Mouse (Mus musculus) liver, adult 2 months (tissue): Measurements from ENCODE around the gene Camk2d. TPM values are rescaled to one million over a fixed set of nuclear protein-coding genes. Genes with fewer than 3 reads are reported as not detected.

Experiments
- DNase-seq: peaks from one replicate; pipeline ENCODE4 v3.0.0-alpha.2; 2011; ENCODE audit warnings: low read depth, low spot score; ENCODE audit errors: extremely low read depth
- H3K27ac ChIP-seq: fragments of 200-500 bp; replicated peaks from 2 replicates; pipeline ENCODE4 v1.5.1; 2012; ENCODE audit warnings: low read depth, mild to moderate bottlenecking, control low read depth, inconsistent platforms, low read length; ENCODE audit not compliant: insufficient read depth
- H3K27me3 ChIP-seq: fragments of 200-500 bp; 2 replicates; pipeline ENCODE4 v1.6.1; 2012; ENCODE audit warnings: mild to moderate bottlenecking, moderate library complexity, low read length, inconsistent platforms; ENCODE audit not compliant: control insufficient read depth, insufficient read depth
- H3K36me3 ChIP-seq: fragments of 200-500 bp; 2 replicates; pipeline ENCODE4 v1.6.1; 2012; ENCODE audit warnings: low read length, inconsistent platforms; ENCODE audit not compliant: control insufficient read depth, insufficient read depth
- H3K4me1 ChIP-seq: fragments of 200-500 bp; 2 replicates; pipeline ENCODE4 v1.6.1; 2011; ENCODE audit warnings: low read length; ENCODE audit not compliant: control insufficient read depth, insufficient read depth
- H3K4me3 ChIP-seq: fragments of 200-500 bp; 2 replicates; pipeline ENCODE4 v1.5.1; 2011; ENCODE audit warnings: low read depth, mild to moderate bottlenecking, control low read depth, low read length, moderate library complexity; ENCODE audit not compliant: insufficient read depth
- H3K79me2 ChIP-seq: fragments of 200-500 bp; 2 replicates; pipeline ENCODE4 v1.6.1; 2012; ENCODE audit warnings: inconsistent platforms, mild to moderate bottlenecking, low read length, moderate library complexity; ENCODE audit not compliant: control insufficient read depth, insufficient read depth
- H3K9ac ChIP-seq: fragments of 200-500 bp; 2 replicates; pipeline ENCODE4 v1.6.1; 2012; ENCODE audit warnings: low read depth, mild to moderate bottlenecking, control low read depth, inconsistent platforms, low read length
- CTCF ChIP-seq: fragments of 200-500 bp; IDR thresholded peaks from 2 replicates; pipeline ENCODE4 v1.5.1; 2011; ENCODE audit warnings: low read depth, low read length, control low read depth
- POLR2A ChIP-seq: fragments of 200-500 bp; IDR thresholded peaks from 2 replicates; pipeline ENCODE4 v1.6.1; 2011; ENCODE audit warnings: low read length, control low read depth; ENCODE audit not compliant: insufficient read depth; ENCODE audit errors: extremely low read depth
- WGBS: fragments of 180-500 bp; shearing (Covaris S2); methylation state at CpG from one replicate; pipeline ENCODE4 v1.1.7; 2018; 5-methylcytosine and 5-hydroxymethylcytosine counted together
- polyA plus RNA-seq: library from polyadenylated mRNA; depleted of rRNA; stranded (reverse); fragments of >200 nt; gene quantifications from 2 replicates; pipeline ENCODE4 v1.2.3, GENCODE M21; 2012
- total RNA-seq: library from RNA; depleted of rRNA; stranded (reverse); fragments of >200 nt; gene quantifications from 2 replicates; pipeline ENCODE4 v1.2.3, GENCODE M21; 2014

Gene Camk2d
- total and polyA plus RNA-seq, 2 experiments = 5.9 to 9.4 TPM

GRCm38 (mm10) chr3:126811646-126812045, 215.5 kb downstream of the Camk2d start:
- DNase-seq = no peak
- TF ChIP-seq CTCF = no peak
- no peak for TF ChIP-seq POLR2A
- WGBS = 95% methylated on average over 3 of the region's 3 CpGs
- Histone ChIP-seq H3K79me2 (no peaks in the 10 kb centered on the region), H3K4me3 (no peak overlapping the region), H3K4me1 (no peaks in the 10 kb centered on the region), H3K27me3 (no peaks in the 10 kb centered on the region), H3K27ac (no peak overlapping the region), H3K36me3 (peaks cover 4% of the 10 kb centered on the region; the same call in 1 of the 2 replicates), H3K9ac (no peak overlapping the region)

GRCm38 (mm10) chr3:126822374-126822773, 226.3 kb downstream of the Camk2d start:
- Histone ChIP-seq H3K4me3 (no peak overlapping the region), H3K27me3 (no peaks in the 10 kb centered on the region), H3K9ac (no peak overlapping the region), H3K27ac (no peak overlapping the region), H3K4me1 (no peaks in the 10 kb centered on the region), H3K36me3 (no peaks in the 10 kb centered on the region), H3K79me2 (no peaks in the 10 kb centered on the region)
- no peak for TF ChIP-seq POLR2A
- no peak for TF ChIP-seq CTCF
- 99% methylated on average over 3 of the region's 3 CpGs for WGBS
- DNase-seq = no peak

- Histone ChIP-seq H3K4me1 (no peaks in the 10 kb centered on the region), H3K27me3 (no peaks in the 10 kb centered on the region), H3K9ac (no peak overlapping the region), H3K4me3 (no peak overlapping the region), H3K79me2 (no peaks in the 10 kb centered on the region), H3K27ac (no peak overlapping the region), H3K36me3 (no peaks in the 10 kb centered on the region)
- DNase-seq = no peak
- TF ChIP-seq POLR2A (no peak), CTCF (no peak)
- 77% methylated on average over 1 of the region's 1 CpGs for WGBS
Measured at GRCm38 (mm10) chr3:126824930-126825329, 228.8 kb downstream of the Camk2d start.

- H3K27me3 ChIP-seq = no peaks in the 10 kb centered on the region
- TF ChIP-seq CTCF = no peak
- TF ChIP-seq POLR2A = no peak
- H3K36me3 ChIP-seq = no peaks in the 10 kb centered on the region
- DNase-seq = no peak
- H3K9ac ChIP-seq = no peak overlapping the region
- H3K79me2 ChIP-seq = no peaks in the 10 kb centered on the region
- H3K27ac ChIP-seq = no peak overlapping the region
- H3K4me1 ChIP-seq = no peaks in the 10 kb centered on the region
- H3K4me3 ChIP-seq = no peak overlapping the region
- WGBS = 94% methylated on average over 2 of the region's 2 CpGs
Measured at GRCm38 (mm10) chr3:126826172-126826571, 230.1 kb downstream of the Camk2d start.

- WGBS = 95% methylated on average over 3 of the region's 3 CpGs
- H3K9ac ChIP-seq = no peak overlapping the region
- no peaks in the 10 kb centered on the region for H3K4me1 ChIP-seq
- H3K36me3 ChIP-seq = no peaks in the 10 kb centered on the region; the same call in 1 of the 2 replicates
- TF ChIP-seq POLR2A = no peak
- TF ChIP-seq CTCF = no peak
- no peak overlapping the region for H3K27ac ChIP-seq
- no peaks in the 10 kb centered on the region for H3K79me2 ChIP-seq
- no peak overlapping the region for H3K4me3 ChIP-seq
- DNase-seq = no peak
- H3K27me3 ChIP-seq = no peaks in the 10 kb centered on the region
Measured at GRCm38 (mm10) chr3:126827900-126828299, 231.8 kb downstream of the Camk2d start.

DNA sequence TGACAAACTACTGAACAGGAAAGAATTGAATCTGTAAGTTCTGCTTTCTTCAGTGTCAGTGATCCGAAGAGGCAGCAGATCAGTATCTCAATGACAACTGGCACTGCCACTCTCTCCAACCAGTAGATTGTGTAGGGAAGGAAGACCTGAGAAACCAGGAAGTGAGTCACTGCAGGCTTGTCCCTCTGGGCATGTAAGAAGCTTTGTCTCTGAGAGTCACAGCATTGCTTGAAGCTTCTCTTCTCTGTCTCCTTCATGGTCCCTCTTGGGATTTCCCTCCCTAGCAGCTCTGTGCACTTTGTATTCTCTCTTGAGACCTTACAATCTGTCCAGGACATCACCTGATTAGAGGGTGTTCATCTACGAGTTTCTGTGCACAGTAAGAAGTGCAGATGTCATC, 233.7 kb downstream of the Camk2d start:
- H3K9ac ChIP-seq = no peak overlapping the region
- H3K27ac ChIP-seq = no peak overlapping the region
- H3K4me1 ChIP-seq = no peaks in the 10 kb centered on the region
- H3K4me3 ChIP-seq = no peak overlapping the region
- no peaks in the 10 kb centered on the region; the same call in 1 of the 2 replicates for H3K36me3 ChIP-seq
- H3K27me3 ChIP-seq = no peaks in the 10 kb centered on the region
- TF ChIP-seq CTCF (no peak), POLR2A (no peak)
- no peaks in the 10 kb centered on the region for H3K79me2 ChIP-seq
- WGBS = 77% methylated on average over 2 of the region's 2 CpGs
- DNase-seq = no peak
